Mouse (Mus musculus): ENCODE results near the gene Ube2q1.
"Not testable (repeated sequence)": the region's sequence is repeated elsewhere in the genome, so short reads cannot be mapped to it uniquely, and the experiment has no call there.

Ube2q1 gene

DNA sequence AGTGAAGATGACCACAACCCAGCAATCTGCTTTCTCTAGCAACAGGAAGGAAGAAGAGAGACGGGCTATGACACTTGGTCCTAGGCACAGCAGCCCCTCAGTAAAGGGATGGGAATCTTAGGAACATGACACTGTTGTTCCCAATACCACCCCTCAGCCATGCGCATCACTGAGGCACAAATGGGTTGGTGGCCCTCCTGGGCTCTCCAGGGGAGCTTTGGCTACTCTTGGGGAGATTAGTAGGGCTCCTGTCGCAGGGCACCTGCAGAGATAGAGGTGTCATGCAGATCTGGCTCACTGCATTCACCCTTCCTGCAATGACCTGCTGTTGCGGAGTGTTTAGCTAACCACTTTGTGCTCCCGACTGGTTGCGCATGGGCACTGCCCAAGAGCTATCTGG, 12.9 kb downstream of the Ube2q1 start:
- DNase-seq (ENCODE audit: low read depth, low spot score), result no peak

DNA sequence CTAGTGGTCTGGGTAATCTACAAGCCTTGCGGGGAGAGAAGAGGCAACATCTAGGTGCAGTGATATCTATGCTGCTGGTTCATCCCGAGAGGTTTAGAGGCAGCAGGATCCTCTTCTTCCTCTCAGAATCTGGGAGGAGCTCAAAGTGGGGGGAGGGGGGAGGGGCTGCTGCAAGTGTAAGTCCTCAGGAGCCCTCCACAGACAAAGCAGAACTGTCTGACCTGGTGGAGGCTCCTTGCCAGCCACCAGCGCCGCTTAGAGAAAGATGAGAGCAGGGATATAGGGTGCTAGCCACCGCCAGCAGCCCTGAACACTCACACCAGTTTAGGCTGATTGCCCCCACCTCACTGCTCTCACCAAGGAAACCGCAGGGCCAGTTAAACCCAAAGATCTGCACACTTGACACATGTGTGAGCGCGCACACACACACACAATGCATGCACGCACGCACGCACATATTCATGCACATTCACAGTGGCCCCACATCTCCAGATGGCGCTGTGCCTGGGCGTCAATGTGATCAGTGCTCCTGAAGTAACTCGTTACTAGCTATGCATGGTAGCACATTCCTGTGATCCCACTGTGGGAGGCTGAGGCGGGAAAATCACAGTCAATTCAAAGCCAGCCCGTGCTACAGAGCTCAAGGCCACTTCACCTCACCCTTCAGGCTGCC, 15.4 kb downstream of the Ube2q1 start:
- no peak for DNase-seq (ENCODE audit: low read depth, low spot score)

DNA sequence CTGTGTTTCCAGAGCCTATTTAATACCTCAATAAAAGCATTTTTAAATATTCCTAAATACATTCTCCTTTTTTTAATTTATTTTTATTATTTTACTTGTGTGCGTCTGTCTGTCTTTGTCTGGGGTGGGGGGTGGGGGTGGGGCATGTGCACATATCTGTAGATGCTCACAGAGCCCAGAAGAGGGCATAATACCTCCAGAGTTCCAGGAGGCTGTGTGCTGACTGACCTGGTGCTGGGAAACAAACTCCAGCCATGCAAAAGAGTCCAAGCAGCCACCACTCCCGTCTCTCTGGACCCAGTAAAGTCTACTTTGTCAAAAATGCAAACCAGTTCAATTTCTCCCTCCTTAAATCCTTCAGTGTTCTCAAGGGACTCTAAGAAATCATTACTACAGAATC, 21.2 kb downstream of the Ube2q1 start:
- DNase-seq (ENCODE audit: low read depth, low spot score), result no peak

DNA sequence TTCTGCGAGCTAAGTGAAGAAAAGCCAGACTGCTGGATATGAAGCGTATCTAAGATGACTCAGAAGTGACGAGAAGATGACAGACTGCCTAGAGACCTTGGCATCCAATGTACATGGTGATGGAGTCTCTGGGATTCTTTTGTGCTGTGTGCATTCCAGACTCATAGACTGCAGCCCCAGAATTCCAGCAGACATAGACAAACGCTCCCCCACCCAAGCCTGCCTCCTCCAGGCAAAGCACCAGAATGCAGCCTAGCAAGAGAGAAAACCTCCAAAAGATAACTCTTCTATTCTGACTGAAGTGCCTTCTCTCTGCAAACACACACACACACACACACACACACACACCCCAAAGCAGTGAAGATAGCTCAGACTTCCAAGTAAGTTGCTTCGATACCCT, 22.3 kb downstream of the Ube2q1 start:
- peak; percentile 92 for DNase-seq (ENCODE audit: low read depth, low spot score)

DNA sequence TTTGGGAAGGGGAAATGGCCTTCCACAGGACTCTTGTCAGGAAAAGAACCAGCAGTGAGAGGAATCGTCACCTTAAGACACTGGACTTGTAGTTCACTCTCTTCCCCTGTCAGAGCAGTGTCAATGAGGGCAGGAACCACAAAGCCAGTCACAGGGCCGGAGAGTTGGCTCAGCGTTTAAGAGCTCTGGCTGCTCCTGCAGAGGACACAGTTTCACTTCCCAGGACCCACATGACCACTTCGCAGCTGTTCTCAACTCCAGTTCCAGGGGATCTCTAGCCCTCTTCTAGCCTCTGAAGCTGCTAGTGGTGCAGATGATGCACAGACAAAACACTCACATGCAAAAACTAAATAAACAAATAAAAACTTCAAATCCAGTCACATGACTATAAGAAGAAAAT, 22.9 kb downstream of the Ube2q1 start:
- peak; percentile 38 for DNase-seq (ENCODE audit: low read depth, low spot score)

DNA sequence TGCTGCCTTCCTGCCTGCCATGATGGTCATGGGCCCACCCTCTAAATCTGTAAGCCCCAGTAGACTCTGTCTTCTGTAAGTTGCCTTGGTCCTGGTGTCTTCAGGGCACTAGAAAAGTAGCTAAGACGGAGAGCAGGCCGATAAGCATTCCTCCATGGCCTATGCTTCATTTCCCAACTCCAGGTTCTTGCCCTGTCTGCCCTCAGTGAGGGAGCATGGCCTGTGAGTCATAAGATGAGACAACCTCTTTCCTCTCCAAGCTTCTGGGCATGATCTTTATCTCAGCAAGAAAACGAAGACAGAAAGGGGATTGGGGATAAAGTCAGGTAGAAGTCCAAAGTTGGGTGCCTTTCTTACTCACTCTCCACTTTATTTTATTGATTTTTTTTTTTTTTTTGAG, 25.1 kb downstream of the Ube2q1 start:
- DNase-seq (ENCODE audit: low read depth, low spot score), result peak; percentile 26

DNA sequence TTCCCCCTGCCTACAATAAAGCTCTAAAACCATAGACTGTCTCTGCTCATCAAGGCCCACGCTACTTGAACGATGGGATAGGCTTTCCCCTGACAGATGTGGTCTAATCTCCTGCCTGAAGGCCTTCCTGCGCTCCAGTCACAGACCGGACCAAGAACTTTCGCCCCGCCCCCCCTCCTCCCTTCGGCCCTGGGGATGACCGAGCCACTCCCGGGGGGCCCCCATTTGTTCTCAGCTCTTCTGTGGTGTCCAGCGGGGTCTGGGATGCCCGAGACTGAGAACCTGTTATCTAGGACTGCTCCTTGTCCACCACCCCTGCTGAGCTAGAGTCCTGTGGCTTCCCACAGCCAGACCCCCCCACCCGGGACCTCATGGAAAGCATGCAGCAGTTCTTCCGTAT, 26.1 kb downstream of the Ube2q1 start:
- no peak for DNase-seq (ENCODE audit: low read depth, low spot score)

DNA sequence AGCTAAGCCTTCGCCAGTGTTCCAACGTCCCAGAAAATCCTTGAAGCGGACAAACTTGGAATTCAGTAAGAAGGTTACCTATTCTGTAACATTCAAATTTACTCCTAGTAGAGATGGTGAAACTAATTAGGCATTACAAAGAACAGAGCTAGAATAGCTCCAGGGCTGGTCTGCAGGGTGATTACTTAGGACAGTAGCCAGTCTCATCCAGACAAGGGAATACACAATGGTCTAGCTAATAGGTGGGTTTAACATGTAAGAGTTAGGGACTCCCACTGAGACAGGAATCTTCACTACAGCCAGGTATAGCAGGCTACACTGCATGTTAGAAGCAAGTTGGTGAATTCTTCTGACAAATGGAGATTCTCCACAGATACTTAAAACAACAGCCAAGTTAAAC, 26.7 kb downstream of the Ube2q1 start:
- not testable (repeated sequence) for DNase-seq (ENCODE audit: low read depth, low spot score)

DNA sequence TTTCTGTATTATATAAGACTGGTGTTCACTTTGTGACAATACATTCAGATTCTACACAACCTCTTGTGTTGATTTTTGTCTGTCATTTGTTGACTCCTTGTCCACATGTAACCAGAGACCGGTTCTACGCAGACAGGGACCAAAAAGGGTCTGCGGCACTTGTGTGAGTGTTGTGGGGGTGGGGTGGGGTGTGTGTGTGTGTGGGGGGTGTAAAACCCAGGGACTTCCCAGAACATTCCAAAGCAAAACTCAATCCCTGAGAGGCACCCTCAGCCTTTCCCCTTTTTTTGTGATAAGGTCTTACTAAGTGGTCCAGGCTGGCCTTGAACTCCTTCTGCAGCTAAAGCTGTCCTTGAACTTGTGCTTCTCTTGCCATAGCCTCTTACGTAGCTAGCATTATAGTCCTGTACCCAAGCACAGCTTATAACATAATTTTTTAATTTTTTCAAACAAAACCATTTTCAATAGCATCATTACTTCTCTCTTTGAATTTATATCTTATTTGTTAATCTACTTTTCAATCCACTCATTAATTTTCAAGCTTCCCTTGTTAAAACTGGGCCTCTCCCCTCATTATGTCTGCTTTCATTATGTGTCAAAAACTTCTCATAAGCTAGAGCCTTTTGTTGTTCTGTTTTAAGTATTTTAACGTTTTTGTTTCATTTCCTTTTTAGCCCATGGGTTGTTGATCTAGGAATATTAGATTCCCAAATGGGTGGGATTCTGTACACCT, 27.5 kb downstream of the Ube2q1 start:
- no peak for DNase-seq (ENCODE audit: low read depth, low spot score)

DNA sequence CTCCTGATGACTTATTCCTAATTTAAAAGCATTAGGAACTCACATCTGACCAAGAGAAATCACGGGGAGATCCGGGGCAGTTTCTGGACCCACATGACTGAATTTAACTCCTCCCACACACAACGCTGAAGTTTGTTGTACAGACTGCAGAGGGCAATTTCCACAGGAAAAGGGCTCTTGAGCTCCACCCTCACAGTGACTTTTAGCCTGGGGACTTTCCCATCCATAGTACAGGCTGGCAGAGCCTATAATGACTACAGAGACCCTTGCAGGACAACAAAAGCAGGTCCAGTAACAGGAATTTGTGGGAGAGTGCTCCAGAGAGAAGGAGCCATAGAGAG, 28.1 kb downstream of the Ube2q1 start:
- DNase-seq (ENCODE audit: low read depth, low spot score), result peak; percentile 82

DNA sequence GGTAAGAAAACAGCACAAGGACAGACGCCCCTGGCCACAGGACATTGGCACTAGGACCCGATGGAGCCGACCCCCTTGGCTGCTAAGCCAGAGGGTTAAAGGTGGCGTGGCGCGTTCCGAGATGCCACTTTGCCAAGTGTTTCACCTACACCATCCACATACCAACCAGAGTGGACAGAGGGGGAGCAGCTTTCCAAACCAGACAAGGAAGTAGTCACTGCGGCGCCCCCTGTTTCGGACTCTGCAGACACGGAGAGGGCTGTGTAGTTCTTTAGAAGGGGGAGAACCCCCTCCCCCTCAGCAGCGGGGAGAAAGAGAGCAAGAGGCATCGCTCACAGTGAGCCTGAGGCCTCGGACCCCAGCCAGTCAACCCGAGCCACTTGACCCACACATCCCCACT, 29.5 kb downstream of the Ube2q1 start:
- no peak for DNase-seq (ENCODE audit: low read depth, low spot score)

DNA sequence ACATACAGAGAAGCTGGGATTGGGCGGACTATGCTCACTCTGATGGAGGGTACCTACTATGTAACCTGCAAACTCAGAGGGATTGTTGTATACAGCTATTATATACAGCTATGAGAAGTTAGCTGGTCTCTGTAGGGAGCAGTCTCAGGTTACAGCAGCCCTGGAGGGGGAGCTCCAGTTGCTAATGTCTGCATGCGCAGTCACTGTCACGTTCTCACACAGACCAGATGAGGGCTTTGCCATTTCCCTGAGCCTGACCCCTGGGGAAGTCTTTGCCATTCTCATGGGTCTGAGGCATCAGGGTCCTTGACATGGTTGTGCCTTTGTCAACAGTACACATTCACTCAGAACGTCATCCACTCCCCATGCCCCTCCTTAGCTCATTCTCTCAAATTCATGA, 31.8 kb downstream of the Ube2q1 start:
- no peak for DNase-seq (ENCODE audit: low read depth, low spot score)

DNA sequence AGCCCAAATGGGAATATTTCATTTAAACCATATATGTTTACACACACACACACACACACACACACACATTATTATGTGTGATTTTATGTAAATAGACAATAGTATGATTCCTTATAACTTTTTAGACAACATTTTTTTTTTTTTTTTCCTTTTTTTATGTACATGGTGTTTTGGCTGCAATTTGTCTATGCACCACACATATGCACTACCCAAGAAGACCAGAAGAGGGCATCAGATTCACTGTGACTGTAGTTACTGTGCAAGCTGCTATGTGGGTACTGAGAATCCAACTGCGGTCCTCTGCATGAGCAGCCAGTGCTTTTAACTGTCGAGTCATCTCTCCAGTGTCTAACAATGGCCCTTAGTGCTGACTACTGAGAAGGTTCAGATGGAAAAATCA, 33.3 kb downstream of the Ube2q1 start:
- DNase-seq (ENCODE audit: low read depth, low spot score), result peak; percentile 50

DNA sequence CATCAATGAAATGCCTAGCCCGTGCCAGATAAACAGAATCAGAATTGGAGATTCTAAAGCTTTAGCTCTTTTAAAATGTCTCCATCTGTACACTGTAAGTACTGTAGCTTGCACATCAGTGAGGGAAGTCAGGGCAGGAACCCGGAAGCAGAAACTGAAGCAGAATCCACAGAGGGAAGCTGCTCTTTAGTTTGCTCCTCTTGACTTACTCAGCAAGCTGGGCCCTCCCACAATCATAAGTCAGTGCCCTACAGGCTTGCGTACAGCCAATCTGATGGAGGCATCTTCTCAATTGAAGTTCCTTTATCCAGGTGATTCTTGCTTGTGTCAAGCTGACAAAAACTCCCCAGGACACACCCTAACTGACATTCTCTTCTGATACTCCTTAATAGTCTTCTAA, 33.8 kb downstream of the Ube2q1 start:
- DNase-seq (ENCODE audit: low read depth, low spot score), result no peak

DNA sequence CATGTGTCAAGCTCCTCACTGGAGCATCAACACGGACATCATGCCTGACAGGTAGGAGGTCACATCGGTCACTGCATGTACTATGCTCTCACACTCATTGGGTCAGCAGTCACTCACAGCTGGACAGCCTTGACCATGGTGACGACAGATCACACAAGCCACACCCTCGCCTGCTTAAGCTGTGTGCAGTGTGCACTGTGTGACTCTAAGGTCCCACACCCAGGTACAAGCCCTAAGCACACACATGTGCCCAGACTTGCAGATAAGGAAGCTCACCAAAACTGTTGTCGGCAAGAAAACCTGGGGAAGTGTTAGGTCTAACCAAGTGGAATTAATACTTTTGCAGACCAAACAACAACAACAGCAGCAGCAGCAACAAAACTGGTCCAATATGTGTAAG, 34.5 kb downstream of the Ube2q1 start:
- DNase-seq (ENCODE audit: low read depth, low spot score), result no peak

DNA sequence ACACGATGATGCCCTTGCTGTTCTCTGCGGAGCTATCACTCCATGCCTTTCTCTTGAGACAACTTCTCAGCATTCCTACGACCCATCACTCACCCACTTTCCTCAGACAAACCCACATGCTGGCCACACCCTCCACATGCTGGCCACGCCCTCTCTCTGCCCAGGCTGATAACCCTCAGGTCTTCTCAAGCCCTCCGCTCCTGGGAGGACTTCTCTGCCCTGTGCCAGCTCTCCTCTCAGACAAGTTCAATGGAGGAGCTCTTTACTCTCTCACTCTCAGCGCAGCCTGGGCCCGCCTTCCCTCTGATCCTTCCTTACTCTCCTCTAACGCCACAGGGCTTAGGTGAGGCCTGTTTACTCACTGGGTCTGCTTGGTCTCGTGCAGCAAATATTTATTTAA, 35.2 kb downstream of the Ube2q1 start:
- no peak for DNase-seq (ENCODE audit: low read depth, low spot score)

DNA sequence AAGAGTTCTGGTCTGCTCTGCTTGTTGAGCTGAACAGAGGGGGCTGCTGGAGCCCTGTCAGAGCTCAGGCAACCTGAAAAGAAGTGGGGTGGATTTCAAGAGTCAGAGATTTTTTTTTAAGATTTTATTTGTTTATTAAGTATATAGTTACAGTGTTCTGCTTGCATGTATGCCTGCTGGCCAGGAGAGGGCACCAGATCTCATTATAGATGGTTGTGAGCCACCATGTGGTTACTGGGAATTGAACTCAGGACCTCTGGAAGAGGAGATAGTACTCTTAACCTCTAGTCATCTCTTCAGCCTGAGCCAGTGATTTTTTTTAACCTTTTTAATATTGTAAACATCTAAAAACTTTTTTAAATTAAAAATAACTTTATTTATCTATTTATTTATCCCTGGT, 37.4 kb downstream of the Ube2q1 start:
- no peak for DNase-seq (ENCODE audit: low read depth, low spot score)

DNA sequence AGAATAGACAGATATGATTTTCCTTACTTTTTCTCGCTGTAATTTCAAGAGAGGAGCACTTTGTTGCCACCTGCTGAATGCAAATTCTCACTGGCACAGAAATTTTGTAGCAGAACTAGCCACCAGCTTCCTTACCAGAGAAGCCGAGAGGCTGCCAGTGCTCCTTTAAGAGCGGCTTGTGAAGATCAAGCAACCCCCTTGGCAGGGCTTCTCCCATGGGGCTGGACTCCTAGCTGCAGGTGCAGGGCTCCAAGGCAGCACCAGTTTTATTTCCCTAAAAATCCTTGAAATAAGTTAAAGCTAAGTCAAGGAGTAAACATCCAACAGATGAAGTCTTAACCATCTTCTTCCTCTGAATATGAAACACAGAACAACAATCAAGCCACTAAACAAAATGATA, 38.8 kb downstream of the Ube2q1 start:
- no peak for DNase-seq (ENCODE audit: low read depth, low spot score)

DNA sequence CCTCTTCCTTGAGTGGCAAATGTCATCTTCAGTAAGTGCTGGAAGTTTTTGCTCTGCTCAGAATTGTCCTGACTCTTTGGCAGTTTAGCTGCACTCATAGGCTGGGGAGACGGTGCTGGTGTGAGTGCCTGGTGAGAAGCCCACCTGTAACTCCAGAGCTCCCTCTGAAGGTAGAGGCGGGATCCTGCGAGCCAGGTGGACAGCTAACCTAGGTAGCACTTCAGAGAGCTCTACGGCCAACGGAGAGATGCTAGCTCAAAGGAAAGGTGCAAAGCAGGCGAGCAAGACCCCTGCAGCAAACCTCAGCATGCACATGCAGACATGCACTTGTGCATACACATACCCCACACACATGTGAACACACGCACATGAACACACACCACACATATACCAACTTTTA, 40.6 kb downstream of the Ube2q1 start:
- no peak for DNase-seq (ENCODE audit: low read depth, low spot score)

DNA sequence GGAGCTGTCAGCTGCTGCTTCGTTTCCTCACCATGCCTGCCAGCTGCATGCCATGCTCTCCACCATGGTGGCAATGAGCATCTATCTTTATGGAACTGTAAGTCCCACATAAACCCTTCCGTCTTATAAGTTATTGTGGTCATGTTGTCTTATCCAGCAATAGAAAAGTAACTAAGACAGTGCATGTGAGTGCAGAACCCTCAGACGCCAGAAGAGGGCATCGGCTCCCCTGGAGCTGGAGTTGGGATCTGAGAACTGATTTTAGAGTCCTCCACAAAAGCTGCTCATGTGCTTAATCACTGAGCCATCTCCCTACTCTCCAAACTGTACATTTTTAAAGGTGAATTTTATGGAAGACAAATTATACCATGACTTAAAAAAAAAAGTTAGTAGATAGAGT, 43.6 kb downstream of the Ube2q1 start:
- DNase-seq (ENCODE audit: low read depth, low spot score), result peak; percentile 62

DNA sequence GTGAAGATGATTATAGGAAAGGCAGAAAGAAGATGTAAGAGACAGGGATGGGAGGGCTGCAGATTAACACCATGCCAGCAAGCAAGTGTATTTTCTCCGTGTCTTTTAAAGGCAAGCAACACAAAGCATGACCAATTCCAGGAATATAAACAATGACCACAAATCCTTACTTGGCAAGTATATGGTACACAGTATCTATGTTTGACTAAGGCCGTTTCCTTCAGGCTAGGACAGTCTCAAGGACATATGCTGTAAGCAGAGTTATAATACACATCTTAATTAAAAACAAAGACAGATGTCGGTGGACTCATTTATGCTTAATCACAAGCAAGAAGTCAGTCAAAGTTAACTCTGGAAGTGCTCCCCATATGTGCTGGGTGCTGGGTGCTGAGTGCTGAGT, 45.2 kb downstream of the Ube2q1 start:
- no peak for DNase-seq (ENCODE audit: low read depth, low spot score)

DNA sequence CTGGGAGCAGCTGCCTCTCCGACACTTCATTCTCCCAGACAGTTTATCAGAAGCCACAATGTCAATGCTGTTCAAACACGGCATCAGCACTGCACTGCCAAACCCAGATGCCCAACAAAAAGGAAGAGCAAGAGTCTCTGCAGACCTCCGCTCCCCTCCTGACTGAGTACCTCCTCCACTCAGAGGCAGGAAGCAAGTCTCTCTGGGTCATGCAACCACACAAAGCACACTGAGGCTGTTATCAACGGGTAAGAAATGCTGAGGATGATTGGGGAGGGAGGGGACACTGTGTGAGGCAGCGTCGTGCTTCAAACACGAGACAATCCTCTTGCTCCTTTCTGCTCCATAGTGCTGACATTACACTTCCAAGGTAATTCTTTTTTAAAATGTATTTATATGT, 46.5 kb downstream of the Ube2q1 start:
- DNase-seq (ENCODE audit: low read depth, low spot score), result no peak

DNA sequence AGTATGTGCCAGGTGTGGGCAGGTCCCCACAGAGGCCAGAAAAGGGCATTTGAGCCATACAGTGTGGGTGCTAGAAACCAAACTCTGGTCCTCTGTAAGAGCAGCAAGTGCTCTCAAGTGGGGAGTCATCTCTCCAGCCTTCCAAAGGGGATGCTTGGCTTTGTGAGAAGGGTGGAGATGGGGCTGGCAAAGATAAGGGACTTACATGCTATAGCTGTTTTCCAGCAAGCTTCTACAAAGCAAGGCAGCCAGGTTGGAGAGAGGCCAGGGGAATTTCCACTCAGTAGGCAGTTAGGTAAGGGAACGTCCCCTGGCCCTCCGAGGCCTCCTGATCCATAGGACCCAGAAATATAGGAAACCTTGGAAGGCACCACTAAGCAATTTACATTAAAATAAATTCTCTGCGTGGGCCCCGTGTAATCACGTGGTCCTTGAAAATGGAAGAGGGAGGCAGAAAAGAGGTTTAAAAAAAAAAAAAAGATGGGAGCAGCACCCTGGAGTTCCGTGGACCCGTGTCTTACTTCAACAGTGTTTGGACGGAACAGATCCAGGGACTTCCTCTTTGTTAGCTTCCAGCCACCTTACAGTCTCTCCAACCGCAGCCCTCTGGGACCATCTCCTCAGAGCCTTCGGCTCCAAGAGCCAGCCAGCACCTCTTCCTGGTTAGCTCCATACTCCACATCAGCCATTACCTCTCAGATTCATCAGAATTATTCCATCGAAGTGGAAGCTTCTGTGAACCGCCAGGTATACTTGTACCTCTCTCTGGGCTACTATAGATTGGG, 47.1 kb downstream of the Ube2q1 start:
- DNase-seq (ENCODE audit: low read depth, low spot score), result no peak
